Mouse (Mus musculus) cerebellum, postnatal 4 days (tissue): ENCODE results near the gene Trabd2b.

Experiments used
- DNase-seq, 2 experiments: peaks; one replicate each; pipeline ENCODE4 v3.0.0; 2022; ENCODE audit warnings: low spot score in 2 of 2, mixed read lengths in 1 of 2

Gene Trabd2b

DNA sequence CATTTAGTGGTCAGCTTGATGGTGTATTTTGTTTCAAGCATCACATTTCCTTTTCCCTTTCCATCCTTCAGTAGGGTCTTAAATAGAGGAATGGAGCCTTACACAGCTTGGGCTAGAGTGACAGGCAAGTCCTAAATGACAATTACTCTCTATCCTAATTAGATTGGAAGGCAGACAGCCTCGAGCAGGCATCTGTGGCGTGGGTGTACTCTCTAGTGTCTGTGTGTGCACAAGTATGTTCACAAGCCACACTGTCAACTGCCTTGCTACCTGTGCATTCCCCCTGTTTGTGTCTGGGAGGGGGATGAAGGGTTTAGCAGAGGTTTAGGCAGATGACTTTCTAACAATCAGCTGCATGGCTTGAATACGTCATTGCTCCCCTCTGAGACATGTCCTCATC lies 6.7 kb upstream of the Trabd2b start:
- no peak for DNase-seq

DNA sequence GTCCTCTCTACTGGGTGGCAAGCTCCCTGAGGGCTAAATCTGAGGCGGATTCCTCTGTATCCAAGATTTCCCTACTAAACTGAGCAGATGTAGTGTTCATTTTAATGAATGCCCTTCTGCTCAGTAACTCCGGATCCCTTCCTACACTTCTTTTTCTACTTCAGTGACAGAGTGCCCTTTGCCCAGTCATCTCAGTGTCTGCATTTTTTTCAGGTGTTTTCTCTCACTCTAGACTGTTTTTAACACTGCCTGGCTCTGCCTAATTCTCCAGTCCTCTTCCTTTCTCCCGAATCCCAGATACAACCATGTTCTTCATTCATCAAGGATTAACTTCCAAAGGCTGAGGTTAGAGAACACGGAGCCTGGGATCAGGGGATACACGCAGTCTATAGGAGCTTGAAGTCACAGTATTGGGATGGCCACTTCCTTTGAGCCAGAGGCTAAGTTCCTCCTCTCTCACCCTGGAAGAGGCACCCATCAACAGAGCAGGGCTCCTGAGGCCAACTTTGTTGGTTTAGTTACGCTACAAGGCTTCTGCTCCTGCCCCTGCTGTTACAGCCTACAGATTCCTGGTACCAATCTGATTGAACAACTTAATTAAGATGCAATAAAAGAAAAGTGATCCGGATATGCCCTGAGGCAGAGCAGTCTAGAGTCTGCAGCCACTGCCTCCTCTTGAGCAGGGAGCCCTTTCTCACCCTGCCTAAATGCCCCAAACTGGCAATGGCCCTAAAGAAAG lies 4.4 kb upstream of the Trabd2b start:
- no peak for DNase-seq

GRCm38 (mm10) chr4:114405682-114406354 lies 706 bp upstream of the Trabd2b start:
- peak; percentile 88 to 93 for DNase-seq

- DNase-seq: no peak
Measured at GRCm38 (mm10) chr4:114407516-114407915, 992 bp downstream of the Trabd2b start.

DNA sequence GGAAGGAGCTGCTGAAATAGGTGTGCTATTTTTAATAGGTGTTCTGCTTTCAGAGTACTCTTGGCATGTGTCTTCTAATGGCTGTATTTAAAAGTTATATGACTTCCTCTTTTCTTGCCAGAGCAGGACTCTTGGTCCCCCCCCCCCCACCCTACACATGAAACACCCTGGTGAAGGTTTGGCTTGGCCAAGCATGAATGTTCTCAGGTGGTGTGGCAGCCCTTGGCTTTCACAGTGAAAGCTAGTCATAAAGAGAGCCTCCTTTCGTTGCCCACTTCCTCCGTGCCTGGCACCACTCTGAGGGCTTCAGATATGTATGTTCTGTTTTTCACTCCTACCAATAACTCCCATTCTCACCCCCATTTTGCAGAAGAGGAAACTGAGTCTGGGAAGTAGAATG lies 1.8 kb downstream of the Trabd2b start:
- DNase-seq: no peak

DNA sequence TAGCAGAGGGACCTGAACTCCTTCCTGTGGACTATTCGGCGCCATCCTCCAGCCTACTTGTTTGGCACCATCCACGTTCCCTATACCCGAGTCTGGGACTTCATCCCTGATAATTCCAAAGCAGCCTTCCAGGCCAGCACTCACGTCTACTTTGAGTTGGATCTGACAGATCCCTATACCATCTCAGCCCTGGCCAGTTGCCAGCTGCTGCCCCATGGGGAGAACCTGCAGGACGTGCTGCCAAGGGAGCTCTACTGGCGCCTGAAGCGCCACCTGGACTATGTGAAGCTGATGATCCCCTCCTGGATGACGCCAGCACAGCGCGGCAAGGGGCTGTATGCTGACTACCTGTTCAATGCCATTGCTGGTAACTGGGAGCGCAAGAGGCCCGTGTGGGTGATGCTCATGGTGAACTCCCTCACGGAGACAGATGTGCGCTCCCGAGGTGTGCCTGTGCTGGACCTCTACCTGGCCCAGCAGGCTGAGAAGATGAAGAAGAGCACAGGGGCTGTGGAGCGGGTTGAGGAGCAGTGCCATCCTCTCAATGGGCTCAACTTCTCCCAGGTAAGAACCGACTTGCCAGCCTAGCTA lies 2.5 kb downstream of the Trabd2b start:
- DNase-seq: no peak

GRCm38 (mm10) chr4:114409511-114409910 lies 3.0 kb downstream of the Trabd2b start:
- no peak for DNase-seq

DNA sequence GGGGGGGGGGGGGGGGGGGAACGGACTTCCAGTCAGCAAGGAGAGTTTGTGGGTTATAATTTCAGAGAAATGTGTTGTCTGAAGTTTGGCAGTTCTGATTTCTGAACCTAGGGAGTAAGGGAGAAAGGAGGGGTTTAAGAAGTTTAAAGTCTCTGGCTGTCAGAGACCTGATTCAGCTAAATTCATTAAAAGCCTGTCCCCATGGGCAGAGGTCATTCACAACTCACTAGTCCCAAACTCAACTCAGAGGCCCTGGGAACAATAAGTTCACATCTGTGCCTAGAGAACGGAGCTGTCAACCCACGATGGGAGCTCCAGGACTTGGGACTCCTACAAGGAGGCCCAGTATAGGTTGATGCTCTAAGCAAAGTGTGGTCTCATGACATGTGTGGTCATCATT lies 3.5 kb downstream of the Trabd2b start:
- DNase-seq: no peak

DNA sequence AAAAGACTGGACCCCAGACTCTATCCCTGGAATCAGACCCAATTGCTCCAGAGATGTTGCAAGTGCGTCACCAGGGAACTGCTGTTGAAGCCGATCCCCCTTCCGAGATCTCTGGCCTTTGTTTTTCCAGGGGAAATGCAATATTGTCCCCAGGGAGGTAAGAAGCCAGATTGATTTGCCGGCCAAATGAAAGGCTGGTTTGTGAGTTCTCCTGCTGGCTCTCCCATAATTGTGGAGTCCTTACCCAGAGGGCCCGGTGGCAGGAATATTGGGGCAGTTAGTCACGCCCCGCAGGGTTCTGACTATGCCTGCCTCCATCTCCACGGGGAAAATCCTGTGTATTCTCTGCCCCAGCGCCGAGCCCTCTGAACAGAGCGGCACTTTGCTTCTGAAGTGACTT lies 3.9 kb downstream of the Trabd2b start:
- DNase-seq: no peak

DNA sequence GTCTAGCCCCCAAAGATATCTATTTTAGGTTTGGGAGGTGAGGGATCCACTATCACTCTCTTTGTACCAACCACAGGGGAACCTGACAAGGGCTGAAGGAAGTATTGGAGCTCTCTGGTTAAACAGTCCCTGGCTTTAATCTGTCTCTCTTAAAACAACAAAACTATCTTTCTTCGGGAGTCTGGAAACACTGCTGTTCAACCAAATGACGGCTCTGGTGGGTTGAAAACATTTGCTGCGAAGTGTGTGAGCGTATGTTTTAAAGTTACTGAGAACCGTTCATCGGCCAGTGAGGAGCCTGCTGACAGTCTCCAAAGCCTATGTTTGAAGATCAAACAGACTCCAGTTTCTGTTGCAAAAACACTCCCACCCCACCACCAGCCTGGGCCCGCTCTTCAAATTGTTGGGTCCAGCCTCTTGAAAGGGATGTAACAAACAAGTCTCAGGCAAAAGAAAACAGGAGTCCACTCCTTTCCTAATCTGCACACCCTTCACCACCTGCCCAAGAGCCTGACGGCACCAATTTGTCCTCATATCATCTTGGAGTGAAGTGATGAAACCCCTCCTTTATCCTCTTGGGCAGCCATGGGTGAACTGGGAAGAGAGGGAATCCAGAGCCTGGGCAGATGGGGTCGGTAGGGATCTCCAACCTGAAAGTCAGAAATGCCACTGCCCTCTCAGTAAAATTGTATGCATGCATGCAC lies 4.6 kb downstream of the Trabd2b start:
- DNase-seq: no peak

DNA sequence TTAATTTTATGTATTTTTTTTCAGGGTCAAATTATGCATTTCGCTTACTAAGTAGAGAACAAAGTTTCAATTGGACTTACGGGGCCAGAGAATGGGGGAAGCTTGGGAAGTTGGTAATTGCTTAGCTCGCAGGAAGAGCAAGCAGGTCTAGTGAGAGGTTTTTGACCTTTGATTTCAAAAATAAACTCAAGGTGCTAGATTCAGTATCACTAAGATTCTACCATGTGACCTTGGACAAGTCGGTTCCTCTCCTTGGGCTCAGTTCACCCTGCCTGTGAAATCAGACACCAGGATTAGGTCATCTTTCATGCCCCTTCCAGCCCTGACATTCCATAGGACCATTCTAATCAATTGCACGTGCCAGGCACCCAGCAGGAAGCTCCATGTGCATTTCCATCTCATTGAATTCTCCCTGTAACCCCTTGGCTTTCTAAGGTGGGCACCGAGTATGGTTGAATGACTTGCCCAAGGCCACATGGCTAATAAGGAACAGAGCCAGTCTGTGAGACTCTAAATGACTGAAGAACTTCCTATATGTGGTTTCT lies 5.4 kb downstream of the Trabd2b start:
- no peak for DNase-seq

DNA sequence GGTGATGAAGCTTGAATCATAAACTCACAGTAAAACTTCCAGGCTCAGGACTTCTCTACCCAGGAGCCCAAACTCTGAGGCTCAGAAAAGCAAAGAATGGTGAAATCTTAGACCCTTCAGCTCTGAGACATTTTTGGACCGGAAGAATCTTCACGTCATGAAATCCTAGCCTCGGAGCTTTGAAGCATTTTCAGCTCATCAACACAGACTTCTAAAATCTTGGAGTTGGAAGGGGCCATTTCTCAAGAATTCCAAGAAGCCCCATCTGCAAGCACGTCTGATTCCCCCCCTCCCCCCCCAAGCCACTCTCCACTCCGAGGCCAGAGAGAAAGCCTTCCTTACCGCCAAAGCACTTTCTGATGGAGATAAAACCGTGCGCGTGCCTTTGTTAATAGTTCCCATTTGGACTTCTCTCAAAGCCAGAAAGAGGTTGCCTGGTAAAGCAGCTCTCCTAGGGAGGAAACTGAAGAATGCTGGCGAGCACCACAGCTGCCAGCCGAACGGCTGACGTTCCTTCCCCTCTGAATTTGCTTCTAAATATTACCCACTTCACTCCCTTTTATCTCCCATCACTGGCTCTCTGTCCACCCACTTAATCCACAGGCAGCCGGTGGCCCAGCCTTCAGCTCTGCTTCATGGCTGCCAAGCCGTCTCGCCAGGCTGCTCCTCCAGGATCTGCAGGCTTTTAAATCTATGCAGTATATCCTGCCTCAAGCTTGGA lies 9.6 kb downstream of the Trabd2b start:
- no peak for DNase-seq

DNA sequence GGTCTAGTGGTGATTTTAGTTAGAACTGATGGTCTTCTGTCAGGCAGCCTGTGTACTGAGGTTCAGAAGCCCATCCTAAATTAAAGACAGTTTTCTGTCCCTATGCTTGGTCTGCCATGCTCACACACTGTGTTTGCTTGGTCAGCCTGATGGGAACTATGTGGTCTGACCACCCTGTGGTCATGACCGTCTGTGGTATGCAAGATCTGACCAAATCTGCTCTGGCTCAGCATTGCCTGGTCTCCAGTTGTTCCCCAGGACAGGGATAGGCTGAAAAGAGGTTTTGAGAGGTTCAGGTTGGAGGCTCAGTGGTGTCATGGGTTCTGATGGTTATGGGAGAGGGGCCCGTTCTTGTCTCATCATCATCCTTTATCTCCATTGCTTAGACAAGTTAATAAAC lies 13.6 kb downstream of the Trabd2b start:
- no peak for DNase-seq

- no peak for DNase-seq
Measured at GRCm38 (mm10) chr4:114423084-114423483, 16.6 kb downstream of the Trabd2b start.

- DNase-seq: no peak
Measured at GRCm38 (mm10) chr4:114425808-114426207, 19.3 kb downstream of the Trabd2b start.

DNA sequence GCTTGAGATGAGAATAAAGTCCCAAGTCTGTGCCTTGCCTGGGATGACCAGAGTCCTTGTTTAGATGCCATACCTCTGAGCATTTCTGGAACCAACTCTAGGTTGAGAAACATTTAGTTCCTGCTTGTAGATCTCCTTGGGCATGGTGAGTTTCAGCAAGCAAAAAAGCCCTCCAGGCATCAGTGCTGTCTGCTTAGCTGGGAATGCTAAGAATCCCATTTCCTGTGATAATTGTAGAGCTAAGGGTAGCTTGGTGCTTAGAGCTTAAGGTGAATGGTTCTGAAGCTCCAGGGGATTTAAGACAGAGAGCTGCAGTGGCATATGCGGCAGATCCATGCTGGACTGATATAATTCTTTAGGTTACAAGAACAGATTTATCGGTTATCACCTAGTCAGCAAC lies 26.2 kb downstream of the Trabd2b start:
- DNase-seq: no peak

DNA sequence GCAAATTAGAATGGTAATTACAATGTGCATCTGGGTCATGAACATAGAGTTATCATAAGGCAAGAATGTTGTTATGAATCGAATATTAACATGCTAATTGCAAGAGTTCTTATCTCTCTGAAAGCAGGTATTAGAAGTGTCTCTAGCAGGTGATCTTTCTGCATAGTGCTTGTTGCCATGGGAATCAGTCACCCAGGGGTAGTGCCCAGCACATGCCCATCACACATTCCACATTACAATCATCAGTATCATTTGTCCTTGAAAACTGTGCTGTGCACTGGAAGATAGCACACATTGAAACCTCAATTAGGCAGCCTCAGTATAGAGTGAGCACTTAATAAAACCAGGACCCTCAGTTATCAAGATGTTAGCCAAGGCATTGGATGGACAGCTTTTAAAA lies 26.9 kb downstream of the Trabd2b start:
- DNase-seq: no peak

DNA sequence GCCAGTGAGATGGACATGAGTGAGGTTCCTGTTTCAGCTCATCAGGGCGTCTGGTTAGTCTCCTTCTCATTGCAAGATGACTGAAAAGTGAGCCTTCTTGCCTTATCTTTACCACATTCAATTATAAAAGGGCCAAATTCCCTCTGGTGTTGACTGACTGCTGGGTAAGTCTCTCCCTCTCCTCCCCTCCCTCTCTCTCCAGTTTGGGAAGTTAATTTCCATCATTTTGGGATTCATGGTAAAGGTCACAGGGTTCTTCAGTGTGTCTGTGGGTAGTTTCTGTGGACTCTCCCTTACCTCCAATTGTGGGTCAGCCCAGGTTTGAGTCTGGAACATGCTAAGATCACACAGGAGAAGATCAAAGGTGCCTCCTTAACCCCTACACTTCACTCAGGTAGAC lies 28.2 kb downstream of the Trabd2b start:
- DNase-seq: no peak

GRCm38 (mm10) chr4:114435381-114435780 lies 28.9 kb downstream of the Trabd2b start:
- DNase-seq: no peak

DNA sequence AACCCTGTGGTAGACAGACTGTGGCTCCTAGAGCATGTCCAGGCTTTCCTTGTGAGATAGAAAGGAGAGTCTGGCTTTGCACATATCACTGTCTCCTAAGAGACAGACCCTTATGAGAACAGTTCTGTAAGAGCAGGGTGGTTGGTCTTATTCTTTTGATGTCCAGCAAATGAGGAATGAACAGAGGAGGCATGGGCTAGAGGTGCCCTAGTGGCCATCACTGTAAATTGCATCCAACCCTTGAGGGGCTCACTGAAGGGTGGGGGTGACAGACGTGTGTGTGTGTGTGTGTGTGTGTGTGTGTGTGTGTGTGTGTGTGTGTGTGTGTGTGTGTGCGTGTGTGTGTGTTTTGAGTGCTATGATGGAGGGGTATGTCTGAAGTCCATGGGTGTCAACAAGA lies 32.2 kb downstream of the Trabd2b start:
- no peak for DNase-seq

- peak in 1 of 2 experiments; percentile 17 for DNase-seq
Measured at GRCm38 (mm10) chr4:114442186-114442585, 35.7 kb downstream of the Trabd2b start.

DNA sequence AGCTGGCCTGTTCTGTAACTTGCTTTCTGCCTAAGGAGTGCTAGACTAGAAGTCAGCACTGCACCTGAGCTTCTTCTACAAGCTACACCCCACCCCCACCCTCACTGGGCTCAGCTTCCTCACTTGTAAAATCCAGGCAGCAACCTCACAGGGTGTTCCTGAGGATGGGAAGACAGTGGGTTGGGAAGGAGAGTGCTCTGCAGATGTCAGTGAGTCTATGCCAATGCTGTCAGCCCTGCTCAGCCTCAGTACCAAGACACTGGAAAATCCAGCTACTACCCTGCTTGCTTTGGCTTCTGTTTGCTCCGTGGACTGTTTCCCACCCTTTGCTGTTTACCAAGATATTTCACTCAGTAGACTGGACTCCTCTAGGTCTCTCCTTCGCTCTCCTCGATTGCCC lies 36.1 kb downstream of the Trabd2b start:
- DNase-seq: no peak
